Mouse (Mus musculus): Measurements from ENCODE around the gene Ndufc1.

DNA sequence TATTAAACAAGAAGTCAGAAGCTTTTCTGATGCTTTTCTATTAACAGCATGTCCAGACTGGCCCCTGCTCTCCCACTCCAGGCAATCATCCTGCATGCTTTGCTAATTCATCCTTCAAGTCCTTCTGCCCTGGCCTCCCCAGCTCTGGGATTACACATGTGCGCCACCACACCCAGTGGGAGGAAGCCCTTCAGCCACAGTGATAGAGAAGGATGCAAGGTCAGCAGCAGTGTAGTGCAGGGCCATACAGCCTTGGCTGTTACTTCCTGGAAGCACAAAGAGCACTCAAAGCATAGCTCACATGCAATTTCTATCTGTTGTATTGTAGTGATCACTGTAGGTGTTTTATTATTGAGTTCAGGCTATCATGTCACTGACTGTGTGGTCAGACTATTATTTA, 4.5 kb upstream of the Ndufc1 start:
- TF ChIP-seq POLR2A (IDR thresholded peaks at IDR 0.05; ENCODE audit: control insufficient read depth in 1 of 2, insufficient read depth in 1 of 2, low read depth in 1 of 2, low read length in 2 of 2, poor library complexity in 1 of 2) (no peak), CTCF (IDR thresholded peaks at IDR 0.05 in 2 of 3, conservative IDR thresholded peaks at IDR 0.05 in 1 of 3; ENCODE audit: control insufficient read depth in 1 of 3, insufficient read depth in 1 of 3, low read depth in 2 of 3, low read length in 3 of 3, poor library complexity in 1 of 3, severe bottlenecking in 1 of 3) (no peak), MAZ (IDR thresholded peaks at IDR 0.05; ENCODE audit: low read depth, low read length) (no peak), RAD21 (IDR thresholded peaks at IDR 0.05; ENCODE audit: low read depth, low read length) (no peak), GATA1 (IDR thresholded peaks at IDR 0.05; ENCODE audit: low read depth, low read length) (no peak), TAL1 (IDR thresholded peaks at IDR 0.05; ENCODE audit: low read length) (no peak), BHLHE40 (IDR thresholded peaks at IDR 0.05; ENCODE audit: borderline replicate concordance, low read depth, low read length) (no peak), EP300 (IDR thresholded peaks at IDR 0.05; ENCODE audit: low read depth in 1 of 2, low read length in 2 of 2) (no peak), ZKSCAN1 (IDR thresholded peaks at IDR 0.05; ENCODE audit: low read depth, low read length) (no peak), KAT2A (conservative IDR thresholded peaks at IDR 0.05; ENCODE audit: low read depth, low read length) (no peak), JUND (IDR thresholded peaks at IDR 0.05; ENCODE audit: low read depth, low read length) (no peak), ZC3H11A (IDR thresholded peaks at IDR 0.05; ENCODE audit: low read depth, low read length) (no peak), USF1 (IDR thresholded peaks at IDR 0.05; ENCODE audit: low read depth, low read length) (no peak), POLR2AphosphoS2 (IDR thresholded peaks at IDR 0.05; ENCODE audit: low read length) (no peak)
